Mouse (Mus musculus) erythroblast, embryonic 14.5 days (primary cell): ENCODE data around the gene Sparc.

Experiments
- GATA1 ChIP-seq: IDR thresholded peaks from 2 replicates; pipeline ENCODE4 v1.6.1; 2012; ENCODE audit warnings: low read length, inconsistent platforms, mixed read lengths
- TAL1 ChIP-seq: IDR thresholded peaks from 3 replicates; pipeline ENCODE4 v1.6.1; 2012; ENCODE audit warnings: low read length, inconsistent platforms, mixed read lengths

- no peak for TF ChIP-seq GATA1
- TF ChIP-seq TAL1, result no peak
Observed at GRCm38 (mm10) chr11:55356846-55357245, 66.1 kb downstream of the Sparc start.
